In the genomic region with DNA sequence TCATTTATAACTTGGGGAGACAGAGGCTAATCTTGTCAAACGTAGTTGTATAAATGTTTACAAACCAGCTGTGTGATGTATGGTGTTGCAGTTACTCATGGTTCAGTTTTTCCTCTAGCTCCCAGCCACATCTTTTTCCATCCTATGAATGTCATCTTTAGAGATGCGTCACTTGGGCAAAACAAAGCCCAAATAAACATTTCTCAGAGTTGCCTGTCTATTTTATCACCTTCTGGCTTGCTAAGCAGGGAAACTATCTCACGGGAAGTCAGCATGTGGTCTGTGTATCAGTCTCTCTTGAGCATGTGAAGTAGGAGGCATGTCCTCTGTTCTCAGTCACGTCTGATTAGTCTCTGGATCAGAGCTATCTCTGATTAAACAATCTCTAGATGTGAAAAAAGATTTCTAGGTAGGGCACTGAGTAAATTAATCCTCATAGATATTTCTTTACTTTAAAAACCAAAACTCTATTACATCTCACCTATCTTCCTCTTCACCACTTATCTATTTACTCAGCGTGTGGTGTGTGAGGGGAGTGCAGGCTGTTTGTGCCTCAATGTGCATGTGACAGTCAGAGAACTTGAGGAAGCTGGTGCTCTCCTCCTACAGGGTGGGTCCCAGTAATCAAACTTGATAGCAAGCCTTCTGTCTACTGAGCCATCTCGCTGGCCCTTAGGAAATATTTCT, we compare ENCODE assay signal across 17 mouse cellular contexts. TPM values are rescaled to one million over a fixed set of nuclear protein-coding genes. Genes with fewer than 3 reads are reported as not detected.
DNase-seq lines count a peak whose midpoint lies in the region; ATAC-seq and TF ChIP-seq lines count a peak whose summit lies in the region.
"Had no signal": no experiment of that assay in that cellular context is flagged by ENCODE, and none has a peak within 500 bp of the region (broad histone marks: within the 10 kb centered on the region; RNA-seq: fewer than 3 reads in every experiment).

No protein-coding gene starts in this region.

- peak; percentile 82 for ATAC-seq in common myeloid progenitor, adult 5-6 weeks (replicated peaks; ENCODE audit: low read depth, poor library complexity, severe bottlenecking)
- ATAC-seq in liver, embryonic 14.5 days (ENCODE audit: insufficient read depth): peak; percentile 86
- no peak for ATAC-seq in forebrain, embryonic 12.5 days (ENCODE audit: low FRiP score)
- ATAC-seq: forebrain, postnatal 0 days had no signal

- intact Hi-C loops in gastrocnemius, adult 2 months (cut with DNase I): no loop called here
- intact Hi-C loops in left cerebral cortex, postnatal 25 days (cut with DNase I): no loop called here

- H3K4me3 ChIP-seq in gastrocnemius, adult 2 months: no peak overlapping the region
- no peak overlapping the region for H3K4me3 ChIP-seq in liver, embryonic 14.5 days (ENCODE audit: insufficient read depth in 1 of 2, low read depth in 2 of 2, low read length in 2 of 2)
- H3K4me3 ChIP-seq in forebrain, embryonic 12.5 days (replicated peaks): no peak overlapping the region
- H3K4me3 ChIP-seq: hindbrain, embryonic 10.5 days; limb, embryonic 10.5 days had no signal

- peaks cover 28 to 39% of the 10 kb centered on the region in 2 experiments for H3K4me1 ChIP-seq in liver, embryonic 14.5 days (replicated peaks; ENCODE audit: control insufficient read depth in 2 of 2, insufficient read depth in 2 of 2, low read length in 1 of 2)
- H3K4me1 ChIP-seq in forebrain, embryonic 12.5 days: no peaks in the 10 kb centered on the region
- H3K4me1 ChIP-seq: hindbrain, embryonic 10.5 days; limb, embryonic 10.5 days had no signal

- TF ChIP-seq CTCF in gastrocnemius, adult 2 months (IDR thresholded peaks at IDR 0.05): no peak
- TF ChIP-seq CTCF in liver, embryonic 14.5 days (IDR thresholded peaks at IDR 0.05; ENCODE audit: low read depth): peak; percentile 25

- no peaks in the 10 kb centered on the region for H3K27me3 ChIP-seq in liver, embryonic 14.5 days (ENCODE audit: control insufficient read depth, insufficient read depth, low read length)
- H3K27me3 ChIP-seq in forebrain, embryonic 12.5 days: no peaks in the 10 kb centered on the region

- TF ChIP-seq EP300 in liver, embryonic 14.5 days (IDR thresholded peaks at IDR 0.05; ENCODE audit: low read depth): peak; percentile 36; the same call in 1 of the 2 replicates

- no peaks in the 10 kb centered on the region for H3K9me3 ChIP-seq in liver, embryonic 14.5 days (ENCODE audit: control insufficient read depth, low read length)
- no peaks in the 10 kb centered on the region for H3K9me3 ChIP-seq in forebrain, embryonic 12.5 days
- H3K9me3 ChIP-seq: hindbrain, embryonic 10.5 days; limb, embryonic 10.5 days had no signal

- H3K9ac ChIP-seq in liver, embryonic 14.5 days (replicated peaks): no peak overlapping the region
- H3K9ac ChIP-seq in forebrain, embryonic 12.5 days: no peak overlapping the region
- H3K9ac ChIP-seq: forebrain, postnatal 0 days had no signal

- WGBS in liver, embryonic 14.5 days (ENCODE audit: insufficient replicate concordance): 18% methylated on average over 6 of the region's 6 CpGs
- WGBS in forebrain, embryonic 12.5 days: 93% methylated on average over 6 of the region's 6 CpGs

- no peak for DNase-seq in gastrocnemius, adult 2 months
- no peak for DNase-seq in gastrocnemius, postnatal 4 days (ENCODE audit: low spot score in 2 of 2)
- peak; percentile 75 for DNase-seq in CD4-positive helper T cell, adult 2 months (ENCODE audit: low read depth, low spot score)
- peak in 2 of 3 experiments; percentile 50 to 59 for DNase-seq in liver, embryonic 14.5 days (ENCODE audit: low read depth in 3 of 3, low spot score in 3 of 3)
- no peak for DNase-seq in frontal cortex, postnatal 14 days (ENCODE audit: low spot score in 2 of 2)
- DNase-seq in left cerebral cortex, postnatal 25 days (ENCODE audit: low spot score in 2 of 2): no peak
- DNase-seq: cerebellum, adult 2 months; embryo, embryonic 11 days; gastrocnemius, postnatal 14 days; kidney, adult 18-20 months had no signal

- no peaks in the 10 kb centered on the region for H3K36me3 ChIP-seq in liver, embryonic 14.5 days (replicated peaks; ENCODE audit: control insufficient read depth, insufficient read depth, low read depth)
- peaks cover 18% of the 10 kb centered on the region for H3K36me3 ChIP-seq in forebrain, embryonic 12.5 days (replicated peaks)

- peak overlapping the region; percentile 28 for H3K4me2 ChIP-seq in liver, embryonic 14.5 days (ENCODE audit: low read depth)
- H3K4me2 ChIP-seq in forebrain, embryonic 12.5 days: no peak overlapping the region
- H3K4me2 ChIP-seq: heart, embryonic 11.5 days had no signal

- H3K27ac ChIP-seq in gastrocnemius, adult 2 months: peak overlapping the region; percentile 78
- H3K27ac ChIP-seq in liver, embryonic 14.5 days: peak overlapping the region; percentile 65
- H3K27ac ChIP-seq in forebrain, embryonic 12.5 days: no peak overlapping the region
- H3K27ac ChIP-seq: hindbrain, embryonic 10.5 days; limb, embryonic 10.5 days; macrophage had no signal

RNA-seq across cellular contexts. Expression of gene 2700097O09Rik, which starts 19.6 kb away (rescaled TPM):
- 1 to 10 TPM; 8.8 TPM for total RNA-seq in gastrocnemius, adult 2 months (2021)
- total RNA-seq in gastrocnemius, postnatal 4 days (2021): 10 to 100 TPM in 1 of 2 experiments, 1 to 10 TPM in 1; 9.4 to 11.1 TPM
- 10.0 and 10.2 TPM in 2 replicates for total RNA-seq in common myeloid progenitor, adult 5-6 weeks (2017)
- polyA plus RNA-seq in liver, embryonic 14.5 days (2012; rRNA removed): 11.1 and 15.0 TPM in 2 replicates
- polyA plus RNA-seq in liver, embryonic 14.5 days (2014; fragmentation: Nextera tagmentation; extraction: Ambion mirVana): 34.3 and 37.0 TPM in 2 replicates
- polyA plus RNA-seq in forebrain, embryonic 12.5 days (2016; fragmentation: Nextera tagmentation; extraction: Ambion mirVana): 35.8 and 36.7 TPM in 2 replicates
- total RNA-seq in left cerebral cortex, postnatal 25 days (2021): 1 to 10 TPM; 8.4 to 9.6 TPM

RNA-seq across cellular contexts. Expression of gene Srp54a, which starts 19.7 kb away (rescaled TPM):
- total RNA-seq in gastrocnemius, adult 2 months (2021): 10 to 100 TPM; 73.7 to 94.3 TPM
- total RNA-seq in gastrocnemius, postnatal 4 days (2021): 10 to 100 TPM; 73.8 to 90.5 TPM
- 153 and 172 TPM in 2 replicates for total RNA-seq in common myeloid progenitor, adult 5-6 weeks (2017)
- polyA plus RNA-seq in liver, embryonic 14.5 days (2012; rRNA removed): 7.1 and 11.2 TPM in 2 replicates
- 89.1 and 91.6 TPM in 2 replicates for polyA plus RNA-seq in liver, embryonic 14.5 days (2014; fragmentation: Nextera tagmentation; extraction: Ambion mirVana)
- polyA plus RNA-seq in forebrain, embryonic 12.5 days (2016; fragmentation: Nextera tagmentation; extraction: Ambion mirVana): 144 and 166 TPM in 2 replicates
- 10 to 100 TPM; 91.1 to 95.7 TPM for total RNA-seq in left cerebral cortex, postnatal 25 days (2021)

RNA-seq across cellular contexts. Expression of gene Baz1a, which starts 46.2 kb away (rescaled TPM):
- total RNA-seq in gastrocnemius, adult 2 months (2021): 1 to 10 TPM; 3.6 to 4.1 TPM
- 10 to 100 TPM; 11.4 to 13.4 TPM for total RNA-seq in gastrocnemius, postnatal 4 days (2021)
- 98.0 and 152 TPM in 2 replicates for total RNA-seq in common myeloid progenitor, adult 5-6 weeks (2017)
- polyA plus RNA-seq in liver, embryonic 14.5 days (2012; rRNA removed): 9.6 and 17.7 TPM in 2 replicates
- polyA plus RNA-seq in liver, embryonic 14.5 days (2014; fragmentation: Nextera tagmentation; extraction: Ambion mirVana): 26.4 and 28.0 TPM in 2 replicates
- polyA plus RNA-seq in forebrain, embryonic 12.5 days (2016; fragmentation: Nextera tagmentation; extraction: Ambion mirVana): 40.5 and 42.8 TPM in 2 replicates
- 1 to 10 TPM; 3.5 to 5.1 TPM for total RNA-seq in left cerebral cortex, postnatal 25 days (2021)

Comparison
In these comparisons a context has a peak if more than half of its experiments do, and no peak if none do; other contexts are left out.
1. DNase-seq: peak in CD4-positive helper T cell, adult 2 months (single experiment) and liver, embryonic 14.5 days (2 of 3); none in gastrocnemius, adult 2 months (single experiment), gastrocnemius, postnatal 4 days (0 of 2), frontal cortex, postnatal 14 days (0 of 2) and left cerebral cortex, postnatal 25 days (0 of 2).